Mouse (Mus musculus) G1E (cell line): ENCODE results near the gene Ogfod3.

ENCODE experiments used
- CTCF ChIP-seq: IDR thresholded peaks from 2 replicates; pipeline ENCODE4 v1.5.1; 2012; ENCODE audit warnings: low read depth, low read length, inconsistent platforms, mixed read lengths
- GATA1 ChIP-seq: IDR thresholded peaks from 2 replicates; pipeline ENCODE4 v1.6.1; 2012; ENCODE audit warnings: borderline replicate concordance, low read length, inconsistent platforms, mixed read lengths
- TAL1 ChIP-seq: conservative IDR thresholded peaks from 2 replicates; pipeline ENCODE4 v1.6.1; 2012; ENCODE audit warnings: low read depth, low read length, inconsistent platforms, mixed read lengths

GRCm38 (mm10) chr11:121204161-121205006 lies at the start of gene Ogfod3, which contains the start of gene Hexdc:
- TF ChIP-seq TAL1 (no peak), CTCF (no peak), GATA1 (no peak)
